ENCODE assay signal across 20 mouse cellular contexts in the genomic region with DNA sequence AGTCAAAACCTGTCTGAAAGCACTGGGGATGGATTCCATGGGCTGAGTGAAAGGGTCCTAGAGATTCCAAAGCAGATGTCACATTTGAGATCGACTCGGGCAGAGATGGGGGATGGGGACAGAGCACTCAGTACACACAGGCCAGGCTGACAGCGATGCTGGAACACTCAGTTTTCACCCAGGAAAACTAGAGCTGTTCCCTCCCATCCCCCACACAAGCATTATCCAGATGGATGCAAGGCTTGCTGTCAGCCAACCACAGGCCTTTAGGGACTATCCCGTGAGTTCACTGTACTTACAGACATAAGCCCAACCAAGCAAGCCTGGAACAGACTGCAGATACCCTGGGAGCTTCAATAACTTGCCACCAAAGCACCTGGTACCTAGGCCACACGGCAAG. TPM values are rescaled to one million over a fixed set of nuclear protein-coding genes. Genes with fewer than 3 reads are reported as not detected.
A peak's percentile ranks its signal among the peaks of the same experiment; 100 is the strongest.
DNase-seq lines count a peak whose midpoint lies in the region.
"Had no signal": no experiment of that assay in that cellular context is flagged by ENCODE, and none has a peak within 500 bp of the region (broad histone marks: within the 10 kb centered on the region; RNA-seq: fewer than 3 reads in every experiment).

No protein-coding gene starts in this region.

- intact Hi-C loops in heart, postnatal 14 days (cut with DNase I), result no loop called here
- intact Hi-C loops in left cerebral cortex, postnatal 4 days (cut with DNase I), result no loop called here
- intact Hi-C loops in left cerebral cortex, postnatal 36 days (cut with DNase I), result no loop called here

- DNase-seq in heart, adult 11 months, result peak; percentile 93
- DNase-seq in heart, postnatal 14 days, result no peak
- DNase-seq in left cerebral cortex, postnatal 4 days, result peak; percentile 38
- no peak for DNase-seq in left cerebral cortex, postnatal 36 days (ENCODE audit: low spot score in 2 of 2)
- DNase-seq in MN1 (ENCODE audit: low spot score), result peak; percentile 45
- DNase-seq in NIH3T3 (ENCODE audit: low read depth), result peak; percentile 50
- DNase-seq: adrenal gland, postnatal 10 days; adrenal gland, postnatal 36 days; cerebellum, adult 18-20 months; cerebellum, adult 9-11 months; cerebellum, postnatal 36 days; gastrocnemius, postnatal 10 days; gastrocnemius, postnatal 36 days; kidney, adult 18-20 months had no signal

RNA-seq across cellular contexts. Expression of a gene that starts 4.4 kb away (rescaled TPM):
- total RNA-seq in heart, postnatal 14 days (2021), result 10 to 100 TPM; 16.1 to 17.0 TPM
- 1 to 10 TPM; 6.8 to 7.2 TPM for total RNA-seq in left cerebral cortex, postnatal 4 days (2021)
- total RNA-seq in left cerebral cortex, postnatal 36 days (2021), result 10 to 100 TPM; 12.0 to 13.9 TPM
- total RNA-seq: granulocyte monocyte progenitor cell, adult 5-6 weeks; hematopoietic stem cell, adult 5-6 weeks; MEL had no signal

RNA-seq across cellular contexts. Expression of a gene that starts 7.9 kb away (rescaled TPM):
- 10 to 100 TPM; 33.8 to 37.1 TPM for total RNA-seq in heart, postnatal 14 days (2021)
- total RNA-seq in left cerebral cortex, postnatal 4 days (2021), result 100 to 1,000 TPM; 478 to 490 TPM
- 100 to 1,000 TPM; 325 to 339 TPM for total RNA-seq in left cerebral cortex, postnatal 36 days (2021)
- total RNA-seq: granulocyte monocyte progenitor cell, adult 5-6 weeks; MEL had no signal

RNA-seq across cellular contexts. Expression of a gene that starts 19.1 kb away (rescaled TPM):
- 1 to 10 TPM in 1 of 2 experiments, under 1 TPM in 1; 0.88 to 1.5 TPM for total RNA-seq in heart, postnatal 14 days (2021)
- 10 to 100 TPM; 11.7 to 11.8 TPM for total RNA-seq in left cerebral cortex, postnatal 4 days (2021)
- 1 to 10 TPM; 2.7 to 4.1 TPM for total RNA-seq in left cerebral cortex, postnatal 36 days (2021)
- total RNA-seq: adrenal gland, adult 18-20 months; gastrocnemius, adult 18-20 months; heart, adult 8-10 months had no signal

RNA-seq across cellular contexts. Expression of a gene that starts 25.8 kb away (rescaled TPM):
- total RNA-seq in heart, postnatal 14 days (2021), result 1 to 10 TPM; 4.5 to 6.0 TPM
- total RNA-seq in left cerebral cortex, postnatal 4 days (2021), result 1 to 10 TPM; 6.5 to 7.3 TPM
- total RNA-seq in left cerebral cortex, postnatal 36 days (2021), result 10 to 100 TPM; 17.0 to 20.8 TPM

RNA-seq across cellular contexts. Expression of a gene that starts 31.8 kb away (rescaled TPM):
- not detected for total RNA-seq in heart, postnatal 14 days (2021)
- under 1 TPM in 1 of 2 experiments, not detected in 1; 0.16 TPM for total RNA-seq in left cerebral cortex, postnatal 4 days (2021)
- total RNA-seq in left cerebral cortex, postnatal 36 days (2021), result under 1 TPM in 1 of 2 experiments, not detected in 1; 0.20 TPM
- total RNA-seq: adrenal gland, postnatal 36 days; gastrocnemius, adult 18-20 months; gastrocnemius, postnatal 10 days; gastrocnemius, postnatal 36 days had no signal

Comparison
In these comparisons a context has a peak if more than half of its experiments do, and no peak if none do; other contexts are left out.
1. DNase-seq: peak in heart, adult 11 months (single experiment), left cerebral cortex, postnatal 4 days (single experiment), MN1 (single experiment) and NIH3T3 (single experiment); none in heart, postnatal 14 days (0 of 2) and left cerebral cortex, postnatal 36 days (0 of 2).
2. RNA of a gene that starts 7.9 kb away (total RNA-seq): 478 to 490 TPM in left cerebral cortex, postnatal 4 days and 325 to 339 TPM in left cerebral cortex, postnatal 36 days; 33.8 to 37.1 TPM in heart, postnatal 14 days; every median in the first group is over 4 times any median in the second.